Comparison of ENCODE assay signal across 8 mouse cellular contexts in genomic region chr19:60756192-60757098, GRCm38 (mm10). TPM values are rescaled to one million over a fixed set of nuclear protein-coding genes. Genes with fewer than 3 reads are reported as not detected.
DNase-seq lines count a peak whose midpoint lies in the region; ATAC-seq and TF ChIP-seq lines count a peak whose summit lies in the region.

No protein-coding gene starts in this region.

- H3K79me2 ChIP-seq in macrophage (ENCODE audit: inconsistent target), result no peaks in the 10 kb centered on the region

- 0 out of 2 replicates have a peak, but pooled peaks cover 8% of the 10 kb centered on the region for H3K36me3 ChIP-seq in forebrain, postnatal 0 days (ENCODE audit: insufficient read depth)
- 0 out of 2 replicates have a peak, but pooled peaks cover 4% of the 10 kb centered on the region for H3K36me3 ChIP-seq in hindbrain, embryonic 16.5 days (ENCODE audit: control insufficient read depth, insufficient read depth, low read length)
- H3K36me3 ChIP-seq in macrophage (ENCODE audit: inconsistent target), result no peaks in the 10 kb centered on the region

- H3K9me3 ChIP-seq in forebrain, postnatal 0 days (ENCODE audit: low read length), result no peaks in the 10 kb centered on the region
- no peaks in the 10 kb centered on the region for H3K9me3 ChIP-seq in hindbrain, embryonic 16.5 days (ENCODE audit: control insufficient read depth, low read length)

- DNase-seq in Muller cell, postnatal 12 days (ENCODE audit: inconsistent ontology term), result peak; percentile 69
- DNase-seq in cerebellum, adult 18-20 months, result peak; percentile 60 to 69
- peak; percentile 65 for DNase-seq in forebrain, postnatal 0 days
- DNase-seq in left cerebral cortex, adult 8-10 months (ENCODE audit: low spot score in 2 of 2), result peak; percentile 47 to 69
- peak; percentile 73 to 75 for DNase-seq in right cerebral cortex, postnatal 10 days (ENCODE audit: low spot score in 2 of 2)
- peak; percentile 17 to 44 for DNase-seq in urinary bladder, postnatal 36 days (ENCODE audit: low spot score in 2 of 2)

- peaks cover 10% of the 10 kb centered on the region; the same call in 1 of the 2 replicates for H3K4me1 ChIP-seq in forebrain, postnatal 0 days (ENCODE audit: insufficient read depth)
- peaks cover 16% of the 10 kb centered on the region for H3K4me1 ChIP-seq in hindbrain, embryonic 16.5 days (ENCODE audit: control insufficient read depth, insufficient read depth, low read depth, low read length)

- 2% methylated on average over 98 of the region's 115 CpGs for WGBS in forebrain, postnatal 0 days
- WGBS in hindbrain, embryonic 16.5 days, result under 1% methylated on average over 63 of the region's 115 CpGs
- WGBS in macrophage (ENCODE audit: missing documents), result under 1% methylated on average over 102 of the region's 115 CpGs

- peak overlapping the region; percentile 96 for H3K4me2 ChIP-seq in forebrain, postnatal 0 days (ENCODE audit: low read depth)
- H3K4me2 ChIP-seq in hindbrain, embryonic 16.5 days (ENCODE audit: low read length), result peak overlapping the region; percentile 87

- peak; percentile 82 for ATAC-seq in forebrain, postnatal 0 days
- ATAC-seq in hindbrain, embryonic 16.5 days, result peak; percentile 76

- H3K4me3 ChIP-seq in forebrain, postnatal 0 days (ENCODE audit: low read depth, low read length), result peak overlapping the region; percentile 84
- peak overlapping the region; percentile 88 for H3K4me3 ChIP-seq in hindbrain, embryonic 16.5 days (ENCODE audit: low read length)
- H3K4me3 ChIP-seq in macrophage (ENCODE audit: inconsistent target), result peak overlapping the region; percentile 11; the same call in 1 of the 2 replicates

- TF ChIP-seq CTCF in forebrain, postnatal 0 days (IDR thresholded peaks at IDR 0.05; ENCODE audit: low read depth), result no peak; the same call in 1 of the 2 replicates

- peak overlapping the region; percentile 83 for H3K27ac ChIP-seq in forebrain, postnatal 0 days (ENCODE audit: low read depth, low read length)
- peak overlapping the region; percentile 90 for H3K27ac ChIP-seq in hindbrain, embryonic 16.5 days (ENCODE audit: low read depth, low read length)
- H3K27ac ChIP-seq in macrophage, result no peak overlapping the region

- no peaks in the 10 kb centered on the region for H3K27me3 ChIP-seq in forebrain, postnatal 0 days (ENCODE audit: insufficient read depth, low read length)
- no peaks in the 10 kb centered on the region; the same call in 1 of the 2 replicates for H3K27me3 ChIP-seq in hindbrain, embryonic 16.5 days (replicated peaks; ENCODE audit: control insufficient read depth, insufficient read depth, low read length)

- H3K9ac ChIP-seq in forebrain, postnatal 0 days, result peak overlapping the region; percentile 79
- peak overlapping the region; percentile 90 for H3K9ac ChIP-seq in hindbrain, embryonic 16.5 days (ENCODE audit: low read depth, low read length)

RNA-seq across cellular contexts. Expression of gene Nanos1, which starts 0.7 kb away (rescaled TPM):
- total RNA-seq in forebrain, postnatal 0 days (2014; rRNA removed), result 31.2 and 39.8 TPM in 2 replicates
- 13.8 and 16.5 TPM in 2 replicates for polyA plus RNA-seq in forebrain, postnatal 0 days (2015; fragmentation: Nextera tagmentation; extraction: Ambion mirVana)
- 16.1 and 16.5 TPM in 2 replicates for polyA plus RNA-seq in hindbrain, embryonic 16.5 days (2015; fragmentation: Nextera tagmentation; extraction: Ambion mirVana)
- 10 to 100 TPM; 21.2 to 23.8 (median 22.2) TPM for total RNA-seq in left cerebral cortex, adult 8-10 months (2022)
- total RNA-seq in macrophage (2018; cell fraction: chromatin; rRNA removed), result under 1 TPM in 5 of 26 experiments, not detected in 21; 0.16 to 0.57 (median 0.35) TPM
- under 1 TPM; 0.03 to 0.68 (median 0.24) TPM for total RNA-seq in macrophage (2018; cell fraction: cytosol; rRNA removed)
- 1 to 10 TPM in 1 of 26 experiments, under 1 TPM in 9, not detected in 16; 0.14 to 4.4 (median 0.38) TPM for total RNA-seq in macrophage (2018; cell fraction: nucleus; rRNA removed)
- 0.25 to 8.6 TPM (median 0.67 TPM) in 3 replicates for polyA plus RNA-seq in macrophage (2018)

RNA-seq across cellular contexts. Expression of gene Eif3a, which starts 34.0 kb away (rescaled TPM):
- total RNA-seq in forebrain, postnatal 0 days (2014; rRNA removed), result 89.6 and 113 TPM in 2 replicates
- polyA plus RNA-seq in forebrain, postnatal 0 days (2015; fragmentation: Nextera tagmentation; extraction: Ambion mirVana), result 66.0 and 91.9 TPM in 2 replicates
- polyA plus RNA-seq in hindbrain, embryonic 16.5 days (2015; fragmentation: Nextera tagmentation; extraction: Ambion mirVana), result 102 and 103 TPM in 2 replicates
- total RNA-seq in left cerebral cortex, adult 8-10 months (2022), result 10 to 100 TPM; 88.6 to 98.3 (median 90.6) TPM
- 100 to 1,000 TPM; 237 to 601 (median 395) TPM for total RNA-seq in macrophage (2018; cell fraction: chromatin; rRNA removed)
- 100 to 1,000 TPM; 124 to 245 (median 178) TPM for total RNA-seq in macrophage (2018; cell fraction: cytosol; rRNA removed)
- total RNA-seq in macrophage (2018; cell fraction: nucleus; rRNA removed), result 100 to 1,000 TPM; 253 to 531 (median 300) TPM
- polyA plus RNA-seq in macrophage (2018), result 151 to 321 TPM (median 247 TPM) in 3 replicates

RNA-seq across cellular contexts. Expression of gene Fam45a, which starts 54.9 kb away (rescaled TPM):
- total RNA-seq in forebrain, postnatal 0 days (2014; rRNA removed), result 39.6 and 43.4 TPM in 2 replicates
- 45.6 and 46.4 TPM in 2 replicates for polyA plus RNA-seq in forebrain, postnatal 0 days (2015; fragmentation: Nextera tagmentation; extraction: Ambion mirVana)
- 42.4 and 46.8 TPM in 2 replicates for polyA plus RNA-seq in hindbrain, embryonic 16.5 days (2015; fragmentation: Nextera tagmentation; extraction: Ambion mirVana)
- 10 to 100 TPM; 43.8 to 53.4 (median 48.2) TPM for total RNA-seq in left cerebral cortex, adult 8-10 months (2022)
- total RNA-seq in macrophage (2018; cell fraction: chromatin; rRNA removed), result 10 to 100 TPM in 24 of 26 experiments, 1 to 10 TPM in 2; 5.5 to 73.2 (median 44.0) TPM
- 10 to 100 TPM; 20.2 to 35.7 (median 30.4) TPM for total RNA-seq in macrophage (2018; cell fraction: cytosol; rRNA removed)
- 10 to 100 TPM in 25 of 26 experiments, 1 to 10 TPM in 1; 8.7 to 73.1 (median 30.2) TPM for total RNA-seq in macrophage (2018; cell fraction: nucleus; rRNA removed)
- 32.6 to 59.1 TPM (median 48.3 TPM) in 3 replicates for polyA plus RNA-seq in macrophage (2018)

Comparison
In these comparisons a context has a peak if more than half of its experiments do, and no peak if none do; other contexts are left out.
1. H3K4me3 ChIP-seq: peak in every context shown above with its lines; median percentile 88 in hindbrain, embryonic 16.5 days; 84 in forebrain, postnatal 0 days; 11 in macrophage.